Mouse (Mus musculus): Measurements from ENCODE around the gene Zdbf2. TPM values are rescaled to one million over a fixed set of nuclear protein-coding genes. Genes with fewer than 3 reads are reported as not detected.

Zdbf2 gene
- polyA plus RNA-seq, 1 experiment = 0.03 TPM

DNA sequence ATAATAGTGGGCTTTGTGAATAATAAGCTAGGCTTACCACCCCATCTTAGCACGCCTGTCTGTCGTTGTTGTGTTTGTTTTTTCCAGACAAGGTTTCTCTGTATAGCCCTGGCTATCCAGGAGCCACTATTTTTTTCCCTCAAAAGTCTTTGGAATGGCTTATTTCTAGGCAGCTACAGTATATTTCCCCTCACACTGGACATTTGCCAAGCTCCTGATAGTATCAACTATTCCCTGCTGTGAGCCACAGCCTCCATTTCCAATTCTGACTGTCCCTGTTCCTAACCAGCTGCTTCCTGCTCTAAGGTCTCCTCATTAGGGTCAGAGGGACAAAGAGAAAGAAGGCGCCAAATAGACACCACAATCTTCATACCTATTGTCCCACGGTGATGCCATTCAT is 18.0 kb upstream of the Zdbf2 start:
- DNase-seq = no peak
- Histone ChIP-seq H3K27me3 (replicated peaks; ENCODE audit: control insufficient read depth, insufficient read depth, low read length) (no peaks in the 10 kb centered on the region; the same call in 1 of the 2 replicates), H3K4me1 (ENCODE audit: control insufficient read depth, insufficient read depth, low read length) (no peaks in the 10 kb centered on the region), H3K36me3 (ENCODE audit: control insufficient read depth, insufficient read depth, low read length) (no peaks in the 10 kb centered on the region), H3K27ac (ENCODE audit: insufficient read depth, low read depth, low read length) (no peak overlapping the region), H3K4me3 (ENCODE audit: insufficient read depth, low read depth, low read length) (no peak overlapping the region)
- no peak for TF ChIP-seq CTCF (conservative IDR thresholded peaks at IDR 0.05; ENCODE audit: insufficient read depth, insufficient read length, low read depth, low read length)
- TF ChIP-seq POLR2A (IDR thresholded peaks at IDR 0.05; ENCODE audit: low read depth, low read length) = no peak
- WGBS = 24% methylated on average over 4 of the region's 4 CpGs

DNA sequence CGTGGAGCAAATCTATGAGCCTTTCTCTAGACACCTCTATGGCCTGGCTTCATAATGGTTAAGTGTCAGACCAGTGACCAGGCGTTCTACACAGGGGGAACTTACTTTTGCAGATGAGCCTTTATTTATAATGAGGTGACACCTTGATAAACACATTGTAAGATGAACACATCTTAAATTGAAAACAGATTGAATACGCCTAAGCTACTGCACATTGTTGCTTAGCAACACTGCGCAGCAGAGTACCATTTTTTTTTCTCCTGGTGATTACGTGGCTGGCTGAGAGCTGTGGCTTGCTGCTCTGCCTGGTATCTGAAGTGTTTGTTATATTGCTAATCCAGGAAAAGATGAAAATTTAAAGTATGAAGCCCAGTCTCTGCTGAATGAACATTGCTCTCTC is 17.0 kb upstream of the Zdbf2 start:
- Histone ChIP-seq H3K27me3 (replicated peaks; ENCODE audit: control insufficient read depth, insufficient read depth, low read length) (peaks cover under 1% of the 10 kb centered on the region), H3K4me1 (ENCODE audit: control insufficient read depth, insufficient read depth, low read length) (no peaks in the 10 kb centered on the region), H3K27ac (ENCODE audit: insufficient read depth, low read depth, low read length) (no peak overlapping the region), H3K4me3 (ENCODE audit: insufficient read depth, low read depth, low read length) (no peak overlapping the region), H3K36me3 (ENCODE audit: control insufficient read depth, insufficient read depth, low read length) (no peaks in the 10 kb centered on the region)
- DNase-seq = no peak
- WGBS = 33% methylated on average over 5 of the region's 5 CpGs
- no peak for TF ChIP-seq POLR2A (IDR thresholded peaks at IDR 0.05; ENCODE audit: low read depth, low read length)
- no peak for TF ChIP-seq CTCF (conservative IDR thresholded peaks at IDR 0.05; ENCODE audit: insufficient read depth, insufficient read length, low read depth, low read length)

DNA sequence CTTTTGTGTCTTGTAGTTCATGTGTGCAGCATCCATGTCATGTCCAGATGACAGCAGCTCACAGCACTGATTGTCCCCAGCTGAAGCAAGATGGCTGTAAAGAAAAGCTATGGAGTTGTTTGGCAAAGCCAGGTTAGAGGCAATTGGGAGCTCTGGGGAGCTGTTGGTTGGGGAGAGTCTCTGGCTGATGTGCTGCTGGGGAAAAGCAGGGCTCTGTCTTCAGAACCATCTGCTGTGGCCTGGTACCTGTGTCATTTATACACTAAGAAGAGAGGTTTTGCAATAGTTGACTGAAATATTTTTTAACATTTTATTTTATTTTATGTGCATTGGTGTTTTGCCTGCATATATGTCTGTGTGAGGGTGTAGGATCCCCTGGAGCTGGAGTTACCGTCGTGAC is 14.6 kb upstream of the Zdbf2 start:
- no peak for DNase-seq
- Histone ChIP-seq H3K4me1 (ENCODE audit: control insufficient read depth, insufficient read depth, low read length) (no peaks in the 10 kb centered on the region), H3K27me3 (replicated peaks; ENCODE audit: control insufficient read depth, insufficient read depth, low read length) (peaks cover 3% of the 10 kb centered on the region), H3K36me3 (ENCODE audit: control insufficient read depth, insufficient read depth, low read length) (no peaks in the 10 kb centered on the region), H3K4me3 (ENCODE audit: insufficient read depth, low read depth, low read length) (no peak overlapping the region), H3K27ac (ENCODE audit: insufficient read depth, low read depth, low read length) (no peak overlapping the region)
- 55% methylated on average over 2 of the region's 2 CpGs for WGBS
- TF ChIP-seq POLR2A (IDR thresholded peaks at IDR 0.05; ENCODE audit: low read depth, low read length) (no peak), CTCF (conservative IDR thresholded peaks at IDR 0.05; ENCODE audit: insufficient read depth, insufficient read length, low read depth, low read length) (no peak)

DNA sequence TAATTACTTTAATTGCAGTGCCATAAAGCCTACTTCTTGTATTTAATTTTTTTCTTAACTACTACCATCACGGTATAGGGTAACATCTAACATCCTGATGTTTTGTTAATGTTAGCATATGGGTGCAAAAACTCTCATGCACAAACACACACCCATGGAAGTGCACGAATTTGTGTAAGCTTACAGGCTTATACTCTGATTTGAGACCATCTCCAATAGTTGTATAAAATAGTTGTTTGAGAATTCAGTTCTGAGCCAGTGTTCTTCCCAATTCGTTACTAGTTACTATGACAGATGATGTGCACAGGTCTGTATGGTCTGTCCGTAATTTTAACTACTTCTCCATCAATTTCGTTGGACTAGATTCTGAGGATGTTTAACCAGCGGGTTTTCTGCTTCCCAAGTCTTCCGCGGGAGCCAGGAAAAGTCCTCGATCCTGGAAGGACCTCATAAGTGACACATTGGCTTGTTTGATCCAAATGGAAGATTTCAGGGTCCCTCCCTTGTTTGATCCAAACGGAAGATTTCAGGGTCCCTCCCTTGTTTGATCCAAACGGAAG is 13.7 kb upstream of the Zdbf2 start:
- WGBS = 49% methylated on average over 11 of the region's 11 CpGs
- Histone ChIP-seq H3K4me3 (ENCODE audit: insufficient read depth, low read depth, low read length) (no peak overlapping the region), H3K4me1 (ENCODE audit: control insufficient read depth, insufficient read depth, low read length) (no peaks in the 10 kb centered on the region), H3K27me3 (replicated peaks; ENCODE audit: control insufficient read depth, insufficient read depth, low read length) (peaks cover 3% of the 10 kb centered on the region), H3K36me3 (ENCODE audit: control insufficient read depth, insufficient read depth, low read length) (no peaks in the 10 kb centered on the region), H3K27ac (ENCODE audit: insufficient read depth, low read depth, low read length) (no peak overlapping the region)
- DNase-seq = no peak
- no peak for TF ChIP-seq POLR2A (IDR thresholded peaks at IDR 0.05; ENCODE audit: low read depth, low read length)
- no peak for TF ChIP-seq CTCF (conservative IDR thresholded peaks at IDR 0.05; ENCODE audit: insufficient read depth, insufficient read length, low read depth, low read length)

DNA sequence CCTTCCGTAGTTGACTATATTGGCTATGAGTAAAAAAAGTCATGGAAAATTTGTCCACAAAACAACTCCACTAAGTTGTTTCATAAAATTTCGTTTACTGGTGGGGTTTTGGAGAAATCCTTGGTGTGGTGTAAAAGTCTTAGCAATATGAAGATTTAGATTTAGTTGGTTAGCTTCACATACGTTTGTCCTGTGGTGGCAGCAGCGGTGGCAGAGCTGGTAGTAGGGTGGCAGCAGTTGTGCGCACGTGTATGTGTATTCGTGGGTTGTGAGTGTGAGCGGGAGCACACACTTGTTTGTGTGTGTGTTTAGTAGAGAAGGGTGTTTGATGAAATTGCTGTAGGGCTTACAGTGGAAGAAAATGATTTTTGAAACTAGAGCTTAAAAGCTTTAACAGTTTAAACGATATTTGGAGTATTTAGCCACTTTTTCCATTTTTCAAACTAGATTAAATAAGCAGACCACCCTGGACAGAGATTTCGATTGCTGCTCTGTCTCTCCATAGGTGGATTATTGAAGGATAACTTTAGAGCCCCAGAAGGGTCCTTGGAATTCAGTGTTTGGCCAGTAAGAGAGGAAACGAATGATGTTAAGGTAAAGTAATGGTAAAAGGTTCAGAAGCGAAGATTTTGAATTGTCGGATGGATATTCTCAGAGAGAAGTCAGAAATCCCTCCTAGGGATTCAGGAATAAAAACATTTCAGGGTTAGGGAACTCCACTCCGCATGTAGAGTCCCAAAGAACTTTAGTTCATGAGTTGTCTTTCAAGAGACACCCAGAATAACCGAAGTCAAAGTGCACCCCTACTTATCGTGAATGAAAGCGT is 12.9 kb upstream of the Zdbf2 start:
- Histone ChIP-seq H3K4me3 (ENCODE audit: insufficient read depth, low read depth, low read length) (no peak overlapping the region), H3K4me1 (ENCODE audit: control insufficient read depth, insufficient read depth, low read length) (no peaks in the 10 kb centered on the region), H3K27ac (ENCODE audit: insufficient read depth, low read depth, low read length) (no peak overlapping the region), H3K36me3 (ENCODE audit: control insufficient read depth, insufficient read depth, low read length) (no peaks in the 10 kb centered on the region), H3K27me3 (replicated peaks; ENCODE audit: control insufficient read depth, insufficient read depth, low read length) (peaks cover 3% of the 10 kb centered on the region)
- no peak for TF ChIP-seq POLR2A (IDR thresholded peaks at IDR 0.05; ENCODE audit: low read depth, low read length)
- TF ChIP-seq CTCF (conservative IDR thresholded peaks at IDR 0.05; ENCODE audit: insufficient read depth, insufficient read length, low read depth, low read length) = no peak
- DNase-seq = no peak
- 50% methylated on average over 17 of the region's 17 CpGs for whole genome bisulfite sequencing

DNA sequence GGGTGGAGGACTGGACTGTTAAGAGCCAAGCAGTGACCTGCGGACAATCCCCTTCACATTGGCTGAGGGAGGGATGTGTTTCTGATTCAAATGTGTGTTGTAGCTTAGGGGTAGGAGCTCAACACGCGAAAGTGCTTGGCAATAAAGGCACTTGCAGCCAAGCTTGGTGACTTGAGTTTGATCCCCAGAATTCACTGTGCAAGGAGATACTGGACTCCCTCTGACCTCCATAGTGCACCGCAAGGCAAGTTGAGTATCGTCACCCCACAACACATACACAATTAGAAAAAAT is 12.4 kb upstream of the Zdbf2 start:
- Histone ChIP-seq H3K4me1 (ENCODE audit: control insufficient read depth, insufficient read depth, low read length) (no peaks in the 10 kb centered on the region), H3K27ac (ENCODE audit: insufficient read depth, low read depth, low read length) (no peak overlapping the region), H3K4me3 (ENCODE audit: insufficient read depth, low read depth, low read length) (no peak overlapping the region), H3K36me3 (ENCODE audit: control insufficient read depth, insufficient read depth, low read length) (no peaks in the 10 kb centered on the region), H3K27me3 (replicated peaks; ENCODE audit: control insufficient read depth, insufficient read depth, low read length) (peaks cover 3% of the 10 kb centered on the region)
- 50% methylated on average over 5 of the region's 5 CpGs for WGBS
- DNase-seq = no peak
- TF ChIP-seq CTCF (conservative IDR thresholded peaks at IDR 0.05; ENCODE audit: insufficient read depth, insufficient read length, low read depth, low read length) = no peak
- no peak for TF ChIP-seq POLR2A (IDR thresholded peaks at IDR 0.05; ENCODE audit: low read depth, low read length)

DNA sequence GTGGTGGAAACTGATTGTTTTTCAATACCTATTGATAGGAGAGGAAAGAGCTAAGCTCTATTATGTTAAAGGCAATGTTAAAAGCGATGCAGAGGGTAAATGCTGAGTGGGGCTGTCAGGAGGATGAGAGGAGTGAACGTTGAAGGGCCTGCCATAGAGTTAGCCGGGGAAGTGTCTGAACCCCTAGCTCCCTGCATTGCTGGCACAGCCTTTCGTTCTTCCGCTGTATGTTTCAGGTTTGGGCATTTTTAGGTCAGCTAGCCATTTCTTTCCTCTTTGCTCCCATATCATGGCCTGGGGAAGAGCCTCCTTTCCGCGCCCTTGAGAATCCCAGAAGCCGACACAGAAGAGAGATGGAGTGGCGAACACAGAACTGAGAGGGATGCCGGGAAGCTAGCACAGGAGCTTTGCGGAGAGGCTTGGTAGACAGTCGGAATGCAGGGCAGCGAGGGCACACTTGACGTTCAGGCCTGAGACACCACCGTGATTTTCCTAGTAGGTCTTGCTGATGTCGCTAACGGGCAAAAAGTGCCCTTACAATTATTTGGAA is 11.9 kb upstream of the Zdbf2 start:
- TF ChIP-seq POLR2A (IDR thresholded peaks at IDR 0.05; ENCODE audit: low read depth, low read length) (no peak), CTCF (conservative IDR thresholded peaks at IDR 0.05; ENCODE audit: insufficient read depth, insufficient read length, low read depth, low read length) (no peak)
- WGBS = 61% methylated on average over 17 of the region's 17 CpGs
- H3K36me3 ChIP-seq (ENCODE audit: control insufficient read depth, insufficient read depth, low read length) = no peaks in the 10 kb centered on the region
- H3K27ac ChIP-seq (ENCODE audit: insufficient read depth, low read depth, low read length) = no peak overlapping the region
- DNase-seq = no peak
- H3K4me3 ChIP-seq (ENCODE audit: insufficient read depth, low read depth, low read length) = no peak overlapping the region
- peaks cover 3% of the 10 kb centered on the region for H3K27me3 ChIP-seq (replicated peaks; ENCODE audit: control insufficient read depth, insufficient read depth, low read length)
- H3K4me1 ChIP-seq (ENCODE audit: control insufficient read depth, insufficient read depth, low read length) = no peaks in the 10 kb centered on the region
